ENCODE assay signal across 32 mouse cellular contexts in the genomic region with DNA sequence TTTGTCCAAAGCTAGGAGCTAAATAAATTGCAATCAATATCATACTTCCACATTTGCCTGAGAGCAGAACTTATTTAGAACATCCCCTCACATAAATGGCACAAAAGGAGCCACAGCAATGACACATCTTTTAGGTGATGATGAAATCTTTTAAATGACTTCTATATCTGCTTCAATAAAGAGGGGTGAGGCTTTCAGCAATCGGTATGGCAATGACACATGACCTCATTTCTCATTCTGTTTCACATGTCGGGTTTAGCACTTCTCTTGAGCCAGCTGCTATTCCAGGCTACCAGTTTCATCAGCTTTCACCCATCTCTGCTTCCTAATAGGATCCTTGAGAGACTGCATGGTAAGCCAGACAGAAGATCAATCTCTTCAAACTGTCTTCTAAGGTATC. TPM values are rescaled to one million over a fixed set of nuclear protein-coding genes. Genes with fewer than 3 reads are reported as not detected.
DNase-seq lines count a peak whose midpoint lies in the region; ATAC-seq and TF ChIP-seq lines count a peak whose summit lies in the region.
"Had no signal": no experiment of that assay in that cellular context is flagged by ENCODE, and none has a peak within 500 bp of the region (broad histone marks: within the 10 kb centered on the region; RNA-seq: fewer than 3 reads in every experiment).

No protein-coding gene starts in this region.

- WGBS in intestine, embryonic 15.5 days, result 67% methylated on average over 2 of the region's 2 CpGs
- 27% methylated on average over 2 of the region's 2 CpGs for WGBS in intestine, postnatal 0 days
- WGBS in midbrain, embryonic 16.5 days, result 96% methylated on average over 2 of the region's 2 CpGs
- WGBS in midbrain, embryonic 10.5 days, result 86% methylated on average over 2 of the region's 2 CpGs

- H3K9me3 ChIP-seq in intestine, embryonic 15.5 days, result no peaks in the 10 kb centered on the region
- no peaks in the 10 kb centered on the region for H3K9me3 ChIP-seq in intestine, postnatal 0 days (ENCODE audit: control insufficient read depth)
- no peaks in the 10 kb centered on the region for H3K9me3 ChIP-seq in midbrain, embryonic 16.5 days (replicated peaks; ENCODE audit: control insufficient read depth, low read length, poor library complexity, severe bottlenecking)
- H3K9me3 ChIP-seq in midbrain, embryonic 10.5 days (replicated peaks), result no peaks in the 10 kb centered on the region
- H3K9me3 ChIP-seq: embryonic facial prominence, embryonic 13.5 days; embryonic facial prominence, embryonic 15.5 days; forebrain, embryonic 10.5 days; forebrain, embryonic 13.5 days; forebrain, embryonic 15.5 days; G1E had no signal

- H3K4me2 ChIP-seq in intestine, embryonic 15.5 days (replicated peaks), result no peak overlapping the region
- no peak overlapping the region for H3K4me2 ChIP-seq in intestine, postnatal 0 days (replicated peaks; ENCODE audit: low read depth)
- H3K4me2 ChIP-seq in myocyte (ENCODE audit: low read depth), result peak overlapping the region; percentile 20
- H3K4me2 ChIP-seq in midbrain, embryonic 16.5 days (ENCODE audit: low read length), result no peak overlapping the region
- H3K4me2 ChIP-seq: embryonic facial prominence, embryonic 13.5 days; embryonic facial prominence, embryonic 15.5 days; forebrain, embryonic 13.5 days; forebrain, embryonic 15.5 days had no signal

- no peaks in the 10 kb centered on the region for H3K79me2 ChIP-seq in myocyte (ENCODE audit: control insufficient read depth, insufficient read depth)

- TF ChIP-seq CTCF in intestine, postnatal 0 days (IDR thresholded peaks at IDR 0.05; ENCODE audit: low read depth), result no peak

- peak; percentile 14 for DNase-seq in adipocyte (ENCODE audit: low spot score)
- no peak for DNase-seq in embryo, embryonic 11 days
- DNase-seq in cerebellum, postnatal 25 days, result no peak
- DNase-seq in midbrain, embryonic 10.5 days (ENCODE audit: low spot score), result no peak
- DNase-seq: adrenal gland, adult 2 months; adrenal gland, postnatal 10 days; adrenal gland, postnatal 25 days; B cell, adult 2 months; cerebellum, adult 11 months; cerebellum, adult 18-20 months; cerebellum, adult 8-10 months; cerebellum, adult 9-11 months; cerebellum, postnatal 14 days; forebrain, postnatal 0 days had no signal

- H3K27me3 ChIP-seq in intestine, embryonic 15.5 days (replicated peaks), result no peaks in the 10 kb centered on the region
- H3K27me3 ChIP-seq in intestine, postnatal 0 days (replicated peaks; ENCODE audit: control insufficient read depth, insufficient read depth, low read length), result no peaks in the 10 kb centered on the region
- no peaks in the 10 kb centered on the region for H3K27me3 ChIP-seq in myocyte (ENCODE audit: control insufficient read depth, insufficient read depth, insufficient read length)
- no peaks in the 10 kb centered on the region for H3K27me3 ChIP-seq in midbrain, embryonic 16.5 days (ENCODE audit: control insufficient read depth, insufficient read depth, low read depth, low read length)
- no peaks in the 10 kb centered on the region for H3K27me3 ChIP-seq in midbrain, embryonic 10.5 days (ENCODE audit: low read depth, poor library complexity, severe bottlenecking)
- H3K27me3 ChIP-seq: CH12.LX; embryonic facial prominence, embryonic 13.5 days; embryonic facial prominence, embryonic 15.5 days; forebrain, embryonic 13.5 days; forebrain, embryonic 15.5 days; Patski had no signal

- no peak for TF ChIP-seq POLR2A in myocyte (IDR thresholded peaks at IDR 0.05; ENCODE audit: insufficient read length, low read depth)

- H3ac ChIP-seq in myocyte (ENCODE audit: control insufficient read depth, insufficient read length), result no peak overlapping the region

- no peak overlapping the region for H3K9ac ChIP-seq in intestine, embryonic 15.5 days
- no peak overlapping the region for H3K9ac ChIP-seq in intestine, postnatal 0 days (ENCODE audit: low read depth, low read length)
- H3K9ac ChIP-seq in midbrain, embryonic 16.5 days (ENCODE audit: low read depth, low read length), result no peak overlapping the region
- H3K9ac ChIP-seq: embryonic facial prominence, embryonic 13.5 days; embryonic facial prominence, embryonic 15.5 days; forebrain, embryonic 13.5 days; forebrain, embryonic 15.5 days; forebrain, postnatal 0 days had no signal

- ATAC-seq in intestine, embryonic 15.5 days, result 0 out of 2 replicates have a peak, but pooled peaks have one; percentile 36
- peak; percentile 57; the same call in 1 of the 2 replicates for ATAC-seq in intestine, postnatal 0 days
- ATAC-seq in midbrain, embryonic 16.5 days, result no peak
- ATAC-seq: activated CD4-positive, CD25-positive, alpha-beta regulatory T cell, adult 4 months; CD4-positive, CD25-positive, alpha-beta regulatory T cell, adult 4 months; forebrain, embryonic 13.5 days; forebrain, embryonic 15.5 days; forebrain, postnatal 0 days; Patski had no signal

- no peak overlapping the region for H3K4me3 ChIP-seq in intestine, embryonic 15.5 days (replicated peaks)
- no peak overlapping the region for H3K4me3 ChIP-seq in intestine, postnatal 0 days (ENCODE audit: low read depth, low read length)
- H3K4me3 ChIP-seq in myocyte, result no peak overlapping the region
- no peak overlapping the region for H3K4me3 ChIP-seq in midbrain, embryonic 16.5 days (ENCODE audit: low read depth, low read length)
- no peak overlapping the region for H3K4me3 ChIP-seq in midbrain, embryonic 10.5 days
- H3K4me3 ChIP-seq: embryonic facial prominence, embryonic 13.5 days; embryonic facial prominence, embryonic 15.5 days; erythroblast, embryonic 14.5 days; forebrain, embryonic 10.5 days; forebrain, embryonic 13.5 days; forebrain, embryonic 15.5 days had no signal

- H3K27ac ChIP-seq in intestine, embryonic 15.5 days, result no peak overlapping the region
- no peak overlapping the region for H3K27ac ChIP-seq in intestine, postnatal 0 days (ENCODE audit: low read depth, low read length)
- H3K27ac ChIP-seq in midbrain, embryonic 16.5 days (ENCODE audit: low read length), result no peak overlapping the region
- H3K27ac ChIP-seq in midbrain, embryonic 10.5 days (replicated peaks), result no peak overlapping the region
- H3K27ac ChIP-seq: embryonic facial prominence, embryonic 13.5 days; embryonic facial prominence, embryonic 15.5 days; forebrain, embryonic 10.5 days; forebrain, embryonic 13.5 days; forebrain, embryonic 15.5 days had no signal

- H3K36me3 ChIP-seq in intestine, embryonic 15.5 days, result no peaks in the 10 kb centered on the region
- H3K36me3 ChIP-seq in intestine, postnatal 0 days (ENCODE audit: control insufficient read depth, insufficient read depth), result no peaks in the 10 kb centered on the region
- H3K36me3 ChIP-seq in myocyte (ENCODE audit: control insufficient read depth, insufficient read depth), result no peaks in the 10 kb centered on the region
- no peaks in the 10 kb centered on the region for H3K36me3 ChIP-seq in midbrain, embryonic 16.5 days (ENCODE audit: control insufficient read depth, insufficient read depth, low read length)
- no peaks in the 10 kb centered on the region for H3K36me3 ChIP-seq in midbrain, embryonic 10.5 days
- H3K36me3 ChIP-seq: embryonic facial prominence, embryonic 13.5 days; embryonic facial prominence, embryonic 15.5 days; forebrain, embryonic 10.5 days; forebrain, embryonic 15.5 days; G1E had no signal

- H3K4me1 ChIP-seq in intestine, embryonic 15.5 days (replicated peaks), result no peaks in the 10 kb centered on the region
- H3K4me1 ChIP-seq in intestine, postnatal 0 days (replicated peaks; ENCODE audit: control insufficient read depth, insufficient read depth, low read length), result no peaks in the 10 kb centered on the region
- no peaks in the 10 kb centered on the region for H3K4me1 ChIP-seq in midbrain, embryonic 16.5 days (ENCODE audit: control insufficient read depth, insufficient read depth, low read length)
- H3K4me1 ChIP-seq in midbrain, embryonic 10.5 days, result no peaks in the 10 kb centered on the region
- H3K4me1 ChIP-seq: embryonic facial prominence, embryonic 13.5 days; forebrain, embryonic 10.5 days; forebrain, embryonic 13.5 days; forebrain, embryonic 15.5 days had no signal

TF ChIP-seq in myocyte, 11 proteins besides CTCF, POLR2A, EP300 and RAD21:
- 0 out of 2 replicates have a peak, but pooled peaks have one; percentile 9 for TF ChIP-seq CEBPB (IDR thresholded peaks at IDR 0.05; ENCODE audit: insufficient read depth, poor library complexity, severe bottlenecking)
- TF ChIP-seq MYOG (IDR thresholded peaks at IDR 0.05; ENCODE audit: control insufficient read depth in 1 of 3, insufficient read depth in 1 of 3, insufficient read length in 2 of 3, low read depth in 2 of 3), result no peak

RNA-seq across cellular contexts. Expression of gene 1700057G04Rik, which starts 54.3 kb away (rescaled TPM):
- polyA plus RNA-seq in intestine, embryonic 15.5 days (2015; fragmentation: Nextera tagmentation; extraction: Ambion mirVana), result not detected in 2 replicates
- polyA plus RNA-seq in intestine, postnatal 0 days (2015; fragmentation: Nextera tagmentation; extraction: Ambion mirVana), result not detected in 2 replicates
- polyA plus RNA-seq in myocyte (2012; fragmentation: generic; extraction: Trizol), result 0.12 TPM
- polyA plus RNA-seq in midbrain, embryonic 16.5 days (2015; fragmentation: Nextera tagmentation; extraction: Ambion mirVana), result not detected in 2 replicates
- not detected in 2 replicates for polyA plus RNA-seq in midbrain, embryonic 10.5 days (2016; fragmentation: Nextera tagmentation; extraction: Ambion mirVana)
- polyA plus RNA-seq: activated CD4-positive, CD25-positive, alpha-beta regulatory T cell, adult 4 months; adrenal gland, adult 2 months; brain, embryonic 14.5 days; CD4-positive, CD25-positive, alpha-beta regulatory T cell, adult 4 months; cortical plate, adult 2 months; embryonic facial prominence, embryonic 11.5 days; embryonic facial prominence, embryonic 13.5 days; embryonic facial prominence, embryonic 15.5 days; erythroblast, embryonic 14.5 days; forebrain, embryonic 10.5 days; forebrain, embryonic 13.5 days; forebrain, embryonic 15.5 days; forebrain, postnatal 0 days; G1E; Patski had no signal
